Mouse (Mus musculus): Measurements from ENCODE around the gene Myo9a.

GRCm38 (mm10) chr9:59755199-59755598, 4.5 kb downstream of the Myo9a start:
- TF ChIP-seq CTCF (IDR thresholded peaks at IDR 0.05; ENCODE audit: low read depth, low read length) (no peak), POLR2A (IDR thresholded peaks at IDR 0.05; ENCODE audit: insufficient read depth, low read length) (no peak), EP300 (IDR thresholded peaks at IDR 0.05; ENCODE audit: insufficient read depth, low read depth, low read length) (no peak)
